Mouse (Mus musculus): ENCODE data around the gene Numbl. TPM values are rescaled to one million over a fixed set of nuclear protein-coding genes. Genes with fewer than 3 reads are reported as not detected.

Gene Numbl
- polyA plus RNA-seq, 1 experiment: 56.7 TPM

DNA sequence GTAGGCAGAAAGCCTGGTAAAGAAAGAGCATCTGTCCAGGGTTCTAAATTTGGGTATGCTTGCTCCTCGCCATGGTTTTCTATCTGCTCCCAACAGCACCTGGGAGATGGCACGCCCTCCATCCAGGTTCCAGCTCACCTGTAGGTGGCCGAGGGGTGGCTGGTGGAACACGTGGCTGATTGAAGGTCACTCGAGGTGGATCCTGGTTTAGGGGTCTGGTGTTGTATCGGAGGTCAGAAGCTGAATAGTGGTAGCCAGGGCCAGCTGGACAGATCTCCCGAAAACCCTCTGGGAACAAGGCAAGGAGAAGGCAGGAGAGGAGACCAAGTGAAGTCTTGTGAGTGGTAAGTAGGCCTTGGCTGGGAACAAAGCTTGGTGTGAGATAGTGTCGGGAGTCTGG lies 69.3 kb downstream of the Numbl start:
- H3K27ac ChIP-seq (ENCODE audit: insufficient read depth, low read length): no peak overlapping the region
- H3K4me1 ChIP-seq (ENCODE audit: control insufficient read depth, insufficient read depth, low read length): peaks cover 11% of the 10 kb centered on the region
- peaks cover 1% of the 10 kb centered on the region; the same call in 1 of the 2 replicates for H3K27me3 ChIP-seq (ENCODE audit: control insufficient read depth, insufficient read depth, low read length)
- 95% methylated on average over 8 of the region's 8 CpGs for WGBS
- TF ChIP-seq CTCF (IDR thresholded peaks at IDR 0.05; ENCODE audit: borderline replicate concordance, insufficient read depth, low read depth, low read length) (no peak), POLR2A (IDR thresholded peaks at IDR 0.05; ENCODE audit: borderline replicate concordance, insufficient read depth, low read length) (no peak)
- H3K4me3 ChIP-seq (replicated peaks; ENCODE audit: insufficient read depth, low read depth, low read length): no peak overlapping the region
- DNase-seq: no peak

DNA sequence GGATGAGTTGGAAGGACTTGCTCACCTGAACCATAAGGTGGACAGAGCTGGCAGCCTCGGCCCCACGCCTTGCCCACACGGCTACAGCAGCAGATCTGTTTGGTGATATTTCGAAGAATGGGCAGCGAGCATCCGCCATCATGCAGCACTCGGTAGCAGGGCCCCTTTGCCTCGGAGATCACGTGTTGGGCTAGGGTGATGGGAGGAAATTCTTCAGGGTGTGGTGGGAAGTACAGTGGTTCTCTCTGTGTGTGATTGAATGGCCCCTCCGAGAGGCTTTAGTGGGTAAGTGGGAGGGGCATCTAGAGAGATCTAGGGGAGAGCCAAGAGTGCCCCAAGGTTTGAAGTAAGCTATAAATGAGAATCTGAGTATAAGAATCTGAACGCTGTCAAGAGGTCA lies 69.9 kb downstream of the Numbl start:
- Histone ChIP-seq H3K27ac (ENCODE audit: insufficient read depth, low read length) (no peak overlapping the region), H3K4me3 (replicated peaks; ENCODE audit: insufficient read depth, low read depth, low read length) (no peak overlapping the region), H3K27me3 (ENCODE audit: control insufficient read depth, insufficient read depth, low read length) (peaks cover 1% of the 10 kb centered on the region; the same call in 1 of the 2 replicates), H3K4me1 (ENCODE audit: control insufficient read depth, insufficient read depth, low read length) (peaks cover 11% of the 10 kb centered on the region)
- 93% methylated on average over 11 of the region's 11 CpGs for WGBS
- TF ChIP-seq CTCF (IDR thresholded peaks at IDR 0.05; ENCODE audit: borderline replicate concordance, insufficient read depth, low read depth, low read length): no peak
- no peak for TF ChIP-seq POLR2A (IDR thresholded peaks at IDR 0.05; ENCODE audit: borderline replicate concordance, insufficient read depth, low read length)
- DNase-seq: no peak

DNA sequence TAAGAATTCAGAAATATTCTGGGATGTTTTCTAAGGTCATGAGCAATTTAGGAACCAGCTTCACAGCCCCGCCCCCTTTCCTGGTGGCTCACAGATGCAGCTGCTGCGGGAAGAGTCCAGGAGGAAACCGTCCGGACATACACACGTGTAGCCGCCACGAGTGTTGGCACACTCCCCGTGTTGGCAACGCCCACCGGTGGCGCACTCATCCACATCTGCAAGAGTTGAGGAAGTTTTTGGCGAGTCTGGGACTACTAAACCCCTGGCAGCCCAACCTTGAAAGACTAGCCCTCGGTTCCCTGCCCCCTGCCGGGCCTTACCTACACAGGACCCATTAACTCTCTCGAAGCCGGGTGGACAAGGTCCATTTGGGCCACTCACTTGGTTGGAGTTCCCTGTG lies 70.4 kb downstream of the Numbl start:
- WGBS: 43% methylated on average over 16 of the region's 16 CpGs
- Histone ChIP-seq H3K4me3 (replicated peaks; ENCODE audit: insufficient read depth, low read depth, low read length) (no peak overlapping the region), H3K27ac (ENCODE audit: insufficient read depth, low read length) (no peak overlapping the region), H3K27me3 (ENCODE audit: control insufficient read depth, insufficient read depth, low read length) (peaks cover 5% of the 10 kb centered on the region; the same call in 1 of the 2 replicates), H3K4me1 (ENCODE audit: control insufficient read depth, insufficient read depth, low read length) (peaks cover 11% of the 10 kb centered on the region)
- no peak for TF ChIP-seq CTCF (IDR thresholded peaks at IDR 0.05; ENCODE audit: borderline replicate concordance, insufficient read depth, low read depth, low read length)
- no peak for TF ChIP-seq POLR2A (IDR thresholded peaks at IDR 0.05; ENCODE audit: borderline replicate concordance, insufficient read depth, low read length)
- DNase-seq: no peak

DNA sequence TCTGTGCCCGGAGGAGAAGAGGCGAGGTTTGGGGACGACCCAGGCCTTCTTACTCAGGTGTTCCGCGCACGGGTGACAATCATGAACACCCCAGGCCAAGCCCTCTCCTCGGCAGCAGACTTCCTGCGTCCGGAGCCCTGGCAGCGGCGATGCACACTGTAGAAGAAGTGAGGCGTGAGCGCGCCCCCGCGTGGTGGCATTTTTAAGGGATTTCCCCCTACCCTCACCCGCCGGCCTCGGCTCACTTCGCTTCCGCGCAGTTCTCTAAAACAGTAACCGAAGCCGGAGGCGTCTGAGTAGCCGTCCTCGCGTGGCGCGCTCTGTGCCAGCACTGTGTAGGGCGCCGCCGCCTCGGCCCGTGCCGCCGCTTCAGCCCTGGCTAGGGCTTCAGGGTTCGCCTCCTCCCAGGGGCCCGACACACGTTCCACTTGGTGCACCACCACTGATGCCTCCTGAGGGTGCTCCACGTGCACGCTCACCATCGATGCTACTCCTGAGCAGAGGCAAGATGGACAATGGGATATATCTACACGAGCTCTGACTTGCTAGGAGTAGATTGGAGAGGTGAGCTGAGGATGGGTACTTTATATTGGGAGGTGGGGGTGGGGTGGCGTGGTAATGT lies 71.2 kb downstream of the Numbl start:
- no peak overlapping the region for H3K27ac ChIP-seq (ENCODE audit: insufficient read depth, low read length)
- 5% methylated on average over 45 of the region's 45 CpGs for WGBS
- peaks cover 8% of the 10 kb centered on the region; the same call in 1 of the 2 replicates for H3K27me3 ChIP-seq (ENCODE audit: control insufficient read depth, insufficient read depth, low read length)
- TF ChIP-seq POLR2A (IDR thresholded peaks at IDR 0.05; ENCODE audit: borderline replicate concordance, insufficient read depth, low read length) (no peak), CTCF (IDR thresholded peaks at IDR 0.05; ENCODE audit: borderline replicate concordance, insufficient read depth, low read depth, low read length) (peak; percentile 59)
- peak overlapping the region; percentile 27 for H3K4me3 ChIP-seq (replicated peaks; ENCODE audit: insufficient read depth, low read depth, low read length)
- peak; percentile 73 to 84 for DNase-seq
- peaks cover 11% of the 10 kb centered on the region for H3K4me1 ChIP-seq (ENCODE audit: control insufficient read depth, insufficient read depth, low read length)

DNA sequence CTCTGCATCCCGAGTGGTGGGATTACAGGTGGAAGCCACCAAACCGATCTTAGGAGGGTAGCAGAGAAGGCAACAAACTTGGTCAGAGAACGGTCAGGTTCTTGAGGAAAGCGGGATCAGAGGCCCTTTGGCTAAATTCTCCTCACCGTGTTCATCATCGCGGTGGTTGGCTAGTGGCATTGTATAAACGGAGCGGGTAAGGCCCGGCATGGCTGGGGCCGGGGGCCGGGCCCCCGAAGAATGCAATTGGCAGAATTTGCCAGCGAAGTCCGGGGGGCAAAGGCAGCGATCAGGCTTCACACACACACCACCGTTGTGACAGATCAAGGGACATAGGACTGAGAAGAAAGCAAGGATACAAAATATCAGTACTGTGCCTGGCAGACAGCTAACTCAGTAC lies 71.7 kb downstream of the Numbl start:
- no peak overlapping the region for H3K4me3 ChIP-seq (replicated peaks; ENCODE audit: insufficient read depth, low read depth, low read length)
- WGBS: 32% methylated on average over 17 of the region's 17 CpGs
- H3K4me1 ChIP-seq (ENCODE audit: control insufficient read depth, insufficient read depth, low read length): peaks cover 11% of the 10 kb centered on the region
- H3K27me3 ChIP-seq (ENCODE audit: control insufficient read depth, insufficient read depth, low read length): peaks cover 8% of the 10 kb centered on the region; the same call in 1 of the 2 replicates
- no peak overlapping the region for H3K27ac ChIP-seq (ENCODE audit: insufficient read depth, low read length)
- TF ChIP-seq CTCF (IDR thresholded peaks at IDR 0.05; ENCODE audit: borderline replicate concordance, insufficient read depth, low read depth, low read length) (no peak), POLR2A (IDR thresholded peaks at IDR 0.05; ENCODE audit: borderline replicate concordance, insufficient read depth, low read length) (no peak)
- DNase-seq: no peak

DNA sequence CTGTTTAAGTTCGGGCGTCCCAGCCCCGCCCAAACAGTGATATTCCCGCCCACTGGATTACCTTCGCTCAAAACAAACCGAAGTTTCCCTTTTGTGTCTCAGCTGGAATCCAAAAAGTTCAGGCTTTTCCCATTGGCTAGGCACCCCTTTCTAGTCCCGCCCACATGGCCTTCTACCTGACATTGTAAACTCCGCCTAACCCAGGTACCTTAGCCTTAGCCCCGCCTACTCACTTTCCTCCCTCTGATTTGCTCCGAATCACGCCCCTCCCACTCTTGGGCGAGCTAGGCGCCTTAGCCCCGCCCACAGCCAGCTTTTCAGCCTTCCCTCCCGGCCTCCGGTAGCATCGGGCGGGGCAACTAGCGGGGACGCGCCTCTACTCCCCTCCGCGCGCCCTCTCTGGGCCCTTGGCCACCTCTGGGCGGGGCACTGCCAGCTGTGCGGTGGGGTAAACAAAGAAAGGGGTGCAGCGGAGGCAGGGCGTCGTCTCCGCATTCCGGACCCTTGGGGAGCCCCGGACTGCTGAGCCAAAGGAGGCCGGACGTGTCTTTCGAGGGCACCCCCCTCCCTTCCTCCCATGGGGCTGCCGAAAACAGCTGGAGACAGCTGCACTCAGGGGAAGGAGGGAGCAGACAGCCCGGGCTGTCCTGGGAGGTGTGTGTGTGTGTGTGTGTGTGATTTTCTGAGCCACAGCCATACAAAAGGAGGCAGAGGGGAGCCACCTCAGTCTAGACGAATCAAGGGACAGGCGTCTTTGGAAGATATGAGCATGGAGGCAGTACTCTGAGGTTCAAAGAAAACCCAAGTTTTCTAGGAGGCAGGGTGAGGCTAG lies 72.7 kb downstream of the Numbl start:
- no peak overlapping the region for H3K4me3 ChIP-seq (replicated peaks; ENCODE audit: insufficient read depth, low read depth, low read length)
- H3K4me1 ChIP-seq (ENCODE audit: control insufficient read depth, insufficient read depth, low read length): peaks cover 11% of the 10 kb centered on the region
- H3K27me3 ChIP-seq (ENCODE audit: control insufficient read depth, insufficient read depth, low read length): peaks cover 8% of the 10 kb centered on the region; the same call in 1 of the 2 replicates
- 2% methylated on average over 39 of the region's 39 CpGs for WGBS
- DNase-seq: peak; percentile 53 to 61
- no peak for TF ChIP-seq CTCF (IDR thresholded peaks at IDR 0.05; ENCODE audit: borderline replicate concordance, insufficient read depth, low read depth, low read length)
- TF ChIP-seq POLR2A (IDR thresholded peaks at IDR 0.05; ENCODE audit: borderline replicate concordance, insufficient read depth, low read length): no peak
- no peak overlapping the region for H3K27ac ChIP-seq (ENCODE audit: insufficient read depth, low read length)

DNA sequence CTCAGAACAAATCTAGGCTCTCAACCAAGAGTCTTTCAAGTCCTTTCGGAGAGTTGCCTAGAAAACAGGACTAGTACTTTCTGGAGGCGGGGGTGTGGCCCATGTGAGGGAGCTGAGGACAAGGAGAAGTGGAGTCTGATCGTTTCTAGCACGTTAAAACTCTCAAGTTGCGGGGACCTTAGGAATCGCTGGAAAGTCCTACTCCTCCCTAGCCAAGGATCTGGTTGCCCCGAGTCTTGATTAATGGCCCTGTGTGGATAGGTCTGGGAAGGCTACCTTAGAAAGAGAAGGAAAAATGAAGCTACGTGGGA lies 73.3 kb downstream of the Numbl start:
- peaks cover 9% of the 10 kb centered on the region for H3K4me1 ChIP-seq (ENCODE audit: control insufficient read depth, insufficient read depth, low read length)
- no peak for DNase-seq
- no peak overlapping the region for H3K4me3 ChIP-seq (replicated peaks; ENCODE audit: insufficient read depth, low read depth, low read length)
- 6% methylated on average over 8 of the region's 8 CpGs for WGBS
- H3K27ac ChIP-seq (ENCODE audit: insufficient read depth, low read length): no peak overlapping the region
- no peak for TF ChIP-seq CTCF (IDR thresholded peaks at IDR 0.05; ENCODE audit: borderline replicate concordance, insufficient read depth, low read depth, low read length)
- no peak for TF ChIP-seq POLR2A (IDR thresholded peaks at IDR 0.05; ENCODE audit: borderline replicate concordance, insufficient read depth, low read length)
- peaks cover 8% of the 10 kb centered on the region; the same call in 1 of the 2 replicates for H3K27me3 ChIP-seq (ENCODE audit: control insufficient read depth, insufficient read depth, low read length)

Other genes starting within 250 kb of the Numbl start
- not detected in 2 replicates for gene Cyp2a12, start 229.4 kb upstream of the Numbl start, polyA plus RNA-seq (2012; rRNA removed)
- gene Cyp2f2, start 138.5 kb upstream of the Numbl start, polyA plus RNA-seq (2012; rRNA removed): 0.10 and 0.73 TPM in 2 replicates
- gene Cyp2t4, start 104.7 kb upstream of the Numbl start, polyA plus RNA-seq (2012; rRNA removed): not detected in 2 replicates
- gene Egln2, start 91.6 kb upstream of the Numbl start, polyA plus RNA-seq (2012; rRNA removed): 115 and 120 TPM in 2 replicates
- 175 and 176 TPM in 2 replicates for gene Rab4b, start 79.5 kb upstream of the Numbl start, polyA plus RNA-seq (2012; rRNA removed)
- not detected in 2 replicates for gene Gm21983, start 77.3 kb upstream of the Numbl start, polyA plus RNA-seq (2012; rRNA removed)
- 11.2 and 16.9 TPM in 2 replicates for gene Mia, start 77.3 kb upstream of the Numbl start, polyA plus RNA-seq (2012; rRNA removed)
- 17.9 and 18.8 TPM in 2 replicates for gene BC024978, start 62.7 kb upstream of the Numbl start, polyA plus RNA-seq (2012; rRNA removed)
- gene Snrpa, start 62.2 kb upstream of the Numbl start, polyA plus RNA-seq (2012; rRNA removed): 158 and 173 TPM in 2 replicates
- 12.4 and 13.2 TPM in 2 replicates for gene Itpkc, start 29.8 kb upstream of the Numbl start, polyA plus RNA-seq (2012; rRNA removed)
- gene Coq8b, start 25.4 kb upstream of the Numbl start, polyA plus RNA-seq (2012; rRNA removed): 20.8 and 23.9 TPM in 2 replicates
- gene Ltbp4, start 79.3 kb downstream of the Numbl start, polyA plus RNA-seq (2012; rRNA removed): 26.9 and 28.2 TPM in 2 replicates
- 41.6 and 43.7 TPM in 2 replicates for gene Shkbp1, start 97.6 kb downstream of the Numbl start, polyA plus RNA-seq (2012; rRNA removed)
- gene Gm20479, start 99.0 kb downstream of the Numbl start, polyA plus RNA-seq (2012; rRNA removed): 0.38 TPM in 1 of 2 replicates, not detected in the other
- 171 and 177 TPM in 2 replicates for gene Sptbn4, start 189.3 kb downstream of the Numbl start, polyA plus RNA-seq (2012; rRNA removed)
- 24.2 and 25.2 TPM in 2 replicates for gene Blvrb, start 189.5 kb downstream of the Numbl start, polyA plus RNA-seq (2012; rRNA removed)
- gene Sertad3, start 215.3 kb downstream of the Numbl start, polyA plus RNA-seq (2012; rRNA removed): 8.1 and 8.9 TPM in 2 replicates
- gene Sertad1, start 228.5 kb downstream of the Numbl start, polyA plus RNA-seq (2012; rRNA removed): 17.4 and 17.9 TPM in 2 replicates
- 0.34 and 0.43 TPM in 2 replicates for gene Prx, start 240.9 kb downstream of the Numbl start, polyA plus RNA-seq (2012; rRNA removed)

Data from cerebellum, adult 2 months (tissue).